Mouse (Mus musculus): ENCODE data around the gene Efcab11. TPM values are rescaled to one million over a fixed set of nuclear protein-coding genes. Genes with fewer than 3 reads are reported as not detected.
A peak's percentile ranks its signal among the peaks of the same experiment; 100 is the strongest.
"Not testable (repeated sequence)": the region's sequence is repeated elsewhere in the genome, so short reads cannot be mapped to it uniquely, and the experiment has no call there.

The Efcab11 gene
- polyA plus RNA-seq, 1 experiment from 2014 or later, result 3.6 TPM

- peak; percentile 28 for DNase-seq (ENCODE audit: low spot score)
- peak; percentile 72; the same call in 1 of the 2 replicates for ATAC-seq (ENCODE audit: low FRiP score, low TSS enrichment)
- WGBS, result 33% methylated on average over 8 of the region's 8 CpGs
These were observed 69.0 kb downstream of the Efcab11 start for GRCm38 (mm10) chr12:99815244-99815643.

GRCm38 (mm10) chr12:99807891-99808290, 76.3 kb downstream of the Efcab11 start:
- no peak overlapping the region for H3K4me2 ChIP-seq (replicated peaks; ENCODE audit: low read depth)
- ATAC-seq (ENCODE audit: low FRiP score, low TSS enrichment), result no peak
- H3K27ac ChIP-seq (replicated peaks), result no peak overlapping the region
- H3K27me3 ChIP-seq (ENCODE audit: control insufficient read depth, insufficient read depth, low read length), result no peaks in the 10 kb centered on the region
- no peak for DNase-seq (ENCODE audit: low spot score)
- TF ChIP-seq EP300 (optimal IDR thresholded peaks at IDR 0.05) (no peak), CTCF (IDR thresholded peaks at IDR 0.05; ENCODE audit: low read depth) (no peak)
- H3K36me3 ChIP-seq (ENCODE audit: control insufficient read depth, insufficient read depth, low read length), result no peaks in the 10 kb centered on the region
- H3K9me3 ChIP-seq (ENCODE audit: control insufficient read depth, low read length), result no peaks in the 10 kb centered on the region
- H3K4me1 ChIP-seq (replicated peaks; ENCODE audit: control insufficient read depth, insufficient read depth), result no peaks in the 10 kb centered on the region
- no peak overlapping the region for H3K4me3 ChIP-seq (ENCODE audit: low read depth, low read length)
- WGBS, result 53% methylated on average over 5 of the region's 5 CpGs
- no peak overlapping the region for H3K9ac ChIP-seq (ENCODE audit: low read length)

More at GRCm38 (mm10) chr12:99815244-99815643, 69.0 kb downstream of the Efcab11 start:
- Histone ChIP-seq H3K4me2 (replicated peaks; ENCODE audit: low read depth) (no peak overlapping the region), H3K9me3 (ENCODE audit: control insufficient read depth, low read length) (no peaks in the 10 kb centered on the region), H3K36me3 (ENCODE audit: control insufficient read depth, insufficient read depth, low read length) (no peaks in the 10 kb centered on the region), H3K27ac (replicated peaks) (no peak overlapping the region), H3K9ac (ENCODE audit: low read length) (no peak overlapping the region), H3K4me1 (replicated peaks; ENCODE audit: control insufficient read depth, insufficient read depth) (no peaks in the 10 kb centered on the region), H3K27me3 (ENCODE audit: control insufficient read depth, insufficient read depth, low read length) (no peaks in the 10 kb centered on the region), H3K4me3 (ENCODE audit: low read depth, low read length) (no peak overlapping the region)
- no peak for TF ChIP-seq EP300 (optimal IDR thresholded peaks at IDR 0.05)
- TF ChIP-seq CTCF (IDR thresholded peaks at IDR 0.05; ENCODE audit: low read depth), result no peak

- H3K9ac ChIP-seq (ENCODE audit: low read length); DNase-seq (ENCODE audit: low spot score); H3K27me3 ChIP-seq (ENCODE audit: control insufficient read depth, insufficient read depth, low read length); H3K4me3 ChIP-seq (ENCODE audit: low read depth, low read length); H3K4me1 ChIP-seq (replicated peaks; ENCODE audit: control insufficient read depth, insufficient read depth); ATAC-seq (ENCODE audit: low FRiP score, low TSS enrichment); H3K9me3 ChIP-seq (ENCODE audit: control insufficient read depth, low read length); H3K27ac ChIP-seq (replicated peaks); H3K36me3 ChIP-seq (ENCODE audit: control insufficient read depth, insufficient read depth, low read length); H3K4me2 ChIP-seq (replicated peaks; ENCODE audit: low read depth): not testable (repeated sequence)
- 89% methylated on average over 6 of the region's 7 CpGs for whole genome bisulfite sequencing
These were observed 77.5 kb downstream of the Efcab11 start for GRCm38 (mm10) chr12:99806741-99807140.

GRCm38 (mm10) chr12:99795921-99796320, 88.3 kb downstream of the Efcab11 start:
- TF ChIP-seq EP300 (optimal IDR thresholded peaks at IDR 0.05) (no peak), CTCF (IDR thresholded peaks at IDR 0.05; ENCODE audit: low read depth) (no peak)
- Histone ChIP-seq H3K27ac (replicated peaks) (no peak overlapping the region), H3K4me3 (ENCODE audit: low read depth, low read length) (no peak overlapping the region), H3K36me3 (ENCODE audit: control insufficient read depth, insufficient read depth, low read length) (no peaks in the 10 kb centered on the region), H3K4me2 (replicated peaks; ENCODE audit: low read depth) (no peak overlapping the region), H3K27me3 (ENCODE audit: control insufficient read depth, insufficient read depth, low read length) (no peaks in the 10 kb centered on the region), H3K9me3 (ENCODE audit: control insufficient read depth, low read length) (no peaks in the 10 kb centered on the region), H3K9ac (ENCODE audit: low read length) (no peak overlapping the region), H3K4me1 (replicated peaks; ENCODE audit: control insufficient read depth, insufficient read depth) (no peaks in the 10 kb centered on the region)
- ATAC-seq (ENCODE audit: low FRiP score, low TSS enrichment), result no peak
- DNase-seq (ENCODE audit: low spot score), result no peak
- WGBS, result 71% methylated on average over 2 of the region's 2 CpGs

- no peak overlapping the region for H3K4me2 ChIP-seq (replicated peaks; ENCODE audit: low read depth)
These were observed 89.2 kb downstream of the Efcab11 start for GRCm38 (mm10) chr12:99794792-99795620.

GRCm38 (mm10) chr12:99794158-99794515, 90.1 kb downstream of the Efcab11 start:
- Histone ChIP-seq H3K9me3 (ENCODE audit: control insufficient read depth, low read length) (no peaks in the 10 kb centered on the region), H3K36me3 (ENCODE audit: control insufficient read depth, insufficient read depth, low read length) (no peaks in the 10 kb centered on the region), H3K4me2 (replicated peaks; ENCODE audit: low read depth) (no peak overlapping the region), H3K27me3 (ENCODE audit: control insufficient read depth, insufficient read depth, low read length) (no peaks in the 10 kb centered on the region), H3K27ac (replicated peaks) (no peak overlapping the region), H3K9ac (ENCODE audit: low read length) (no peak overlapping the region), H3K4me1 (replicated peaks; ENCODE audit: control insufficient read depth, insufficient read depth) (no peaks in the 10 kb centered on the region), H3K4me3 (ENCODE audit: low read depth, low read length) (no peak overlapping the region)
- DNase-seq (ENCODE audit: low spot score), result no peak
- no peak for ATAC-seq (ENCODE audit: low FRiP score, low TSS enrichment)
- TF ChIP-seq EP300 (optimal IDR thresholded peaks at IDR 0.05), result no peak
- TF ChIP-seq CTCF (IDR thresholded peaks at IDR 0.05; ENCODE audit: low read depth), result no peak
- WGBS, result 90% methylated on average over 4 of the region's 4 CpGs

More at GRCm38 (mm10) chr12:99794792-99795620, 89.2 kb downstream of the Efcab11 start:
- no peaks in the 10 kb centered on the region for H3K9me3 ChIP-seq (ENCODE audit: control insufficient read depth, low read length)
- no peak overlapping the region for H3K27ac ChIP-seq (replicated peaks)
- H3K4me1 ChIP-seq (replicated peaks; ENCODE audit: control insufficient read depth, insufficient read depth), result no peaks in the 10 kb centered on the region
- H3K4me3 ChIP-seq (ENCODE audit: low read depth, low read length), result no peak overlapping the region
- DNase-seq (ENCODE audit: low spot score) (no peak), ATAC-seq (ENCODE audit: low FRiP score, low TSS enrichment) (no peak)
- 69% methylated on average over 7 of the region's 7 CpGs for WGBS
- H3K36me3 ChIP-seq (ENCODE audit: control insufficient read depth, insufficient read depth, low read length), result no peaks in the 10 kb centered on the region
- TF ChIP-seq EP300 (optimal IDR thresholded peaks at IDR 0.05), result no peak
- TF ChIP-seq CTCF (IDR thresholded peaks at IDR 0.05; ENCODE audit: low read depth), result no peak
- H3K9ac ChIP-seq (ENCODE audit: low read length), result no peak overlapping the region
- H3K27me3 ChIP-seq (ENCODE audit: control insufficient read depth, insufficient read depth, low read length), result no peaks in the 10 kb centered on the region
